In genomic region chr15:46838067-46838466, GRCm38 (mm10) we compare ENCODE assay signal across 19 mouse cellular contexts.
"Had no signal": no experiment of that assay in that cellular context is flagged by ENCODE, and none has a peak within 500 bp of the region (broad histone marks: within the 10 kb centered on the region; RNA-seq: fewer than 3 reads in every experiment).

No protein-coding gene starts in this region.

- H3K4me3 ChIP-seq: midbrain, embryonic 10.5 days; midbrain, embryonic 12.5 days; myocyte; neural tube, embryonic 13.5 days; neural tube, embryonic 15.5 days had no signal

- H3K36me3 ChIP-seq: midbrain, embryonic 10.5 days; midbrain, embryonic 12.5 days; neural tube, embryonic 13.5 days; neural tube, embryonic 15.5 days had no signal

- H3K4me1 ChIP-seq: midbrain, embryonic 10.5 days; midbrain, embryonic 12.5 days; neural tube, embryonic 13.5 days; neural tube, embryonic 15.5 days had no signal

- DNase-seq: lung, adult 18-20 months; lung, embryonic 14.5 days; lung, postnatal 10 days; lung, postnatal 4 days; midbrain, embryonic 14.5 days; retina, postnatal 1 day; right cerebral cortex, adult 18-20 months; right cerebral cortex, postnatal 25 days; right cerebral cortex, postnatal 4 days; spleen, adult 18-20 months; thymus, adult 2 months; thymus, postnatal 25 days; thymus, postnatal 4 days had no signal

- H3K9me3 ChIP-seq: midbrain, embryonic 10.5 days; midbrain, embryonic 12.5 days; neural tube, embryonic 13.5 days; neural tube, embryonic 15.5 days had no signal

- H3K27me3 ChIP-seq: midbrain, embryonic 12.5 days; neural tube, embryonic 13.5 days; neural tube, embryonic 15.5 days had no signal

- H3K9ac ChIP-seq: lung, embryonic 14.5 days; midbrain, embryonic 12.5 days; neural tube, embryonic 13.5 days; neural tube, embryonic 15.5 days had no signal

- ATAC-seq: midbrain, embryonic 16.5 days had no signal

- H3K27ac ChIP-seq: midbrain, embryonic 10.5 days; midbrain, embryonic 12.5 days; neural tube, embryonic 13.5 days; neural tube, embryonic 15.5 days had no signal

- H3K4me2 ChIP-seq: lung, embryonic 14.5 days; midbrain, embryonic 12.5 days; neural tube, embryonic 13.5 days; neural tube, embryonic 15.5 days had no signal
